Mouse (Mus musculus) effector memory CD4-positive, alpha-beta T cell, adult 7 months (primary cell): ENCODE results near the gene Olfr715. TPM values are rescaled to one million over a fixed set of nuclear protein-coding genes. Genes with fewer than 3 reads are reported as not detected.

Experiments
- polyA plus RNA-seq: library from polyadenylated mRNA; unstranded; fragments of 100-300 nt; shearing (Covaris generic); gene quantifications from one replicate; pipeline ENCODE4 v1.2.1, GENCODE M21; 2017

Gene Olfr715
- not detected for polyA plus RNA-seq

DNA sequence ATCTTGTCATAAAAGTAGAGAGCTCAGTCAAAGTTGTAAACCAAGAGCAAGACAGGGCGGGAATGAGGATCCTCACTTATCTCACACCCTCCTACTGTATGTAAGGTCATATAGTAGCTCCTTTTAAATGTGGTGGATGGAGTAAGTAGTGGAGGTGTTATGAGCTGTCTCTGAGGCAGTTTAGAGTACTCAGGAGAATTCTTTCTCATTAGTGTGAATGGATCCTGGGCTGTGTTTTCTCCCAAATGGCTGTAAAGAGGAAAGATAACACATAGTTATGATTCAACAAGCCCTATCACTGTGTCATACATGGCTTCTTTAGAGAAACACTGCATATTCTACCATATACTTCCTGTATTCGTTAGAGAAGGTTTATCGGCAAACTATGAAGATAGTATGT is at the start of gene Olfr715:
TSS of gene Olfr715 (minus strand) at position 101 of the 400 bp plus-strand sequence.

DNA sequence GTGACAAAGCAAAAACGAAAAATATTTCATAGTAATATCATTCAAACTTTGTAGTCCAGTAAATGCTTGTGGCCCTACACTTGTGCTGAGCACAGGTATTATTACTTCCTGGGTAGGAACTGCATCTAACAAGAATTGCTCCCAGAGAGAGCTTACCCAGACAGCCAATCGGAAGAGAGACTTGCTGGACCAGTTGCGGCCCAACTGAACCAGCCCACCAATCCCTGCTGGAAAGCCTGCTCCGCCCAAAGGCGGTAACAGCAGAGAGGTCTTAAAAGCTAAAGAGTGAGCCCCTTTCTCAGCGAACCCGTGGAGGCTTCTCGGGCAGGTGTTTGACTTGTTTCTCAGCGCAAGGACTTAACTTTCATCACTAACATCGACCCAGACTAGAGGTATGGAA is 35.8 kb upstream of the Olfr715 start, which contains the start of gene Nlrp14:
TSS of gene Nlrp14 (plus strand) at position 301 of the 400 bp plus-strand sequence.

DNA sequence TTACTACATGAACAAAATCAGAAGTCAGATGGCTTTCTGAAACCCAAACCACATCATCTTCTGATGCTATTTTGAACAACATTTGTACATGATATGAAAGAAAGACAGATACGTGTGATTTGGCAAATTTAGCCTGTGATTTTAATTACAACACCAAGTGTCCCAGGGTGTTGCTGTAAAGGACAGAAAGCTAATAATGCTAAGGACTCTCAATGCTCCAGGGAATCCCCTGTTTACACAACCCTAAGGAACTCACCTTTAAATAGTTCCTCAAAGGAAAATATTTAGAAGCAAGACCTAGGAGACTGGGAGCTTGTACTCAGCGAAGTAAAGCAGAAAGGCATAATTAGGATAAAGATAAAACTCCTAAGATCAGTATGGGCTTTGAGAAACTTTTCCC is 7.1 kb upstream of the Olfr715 start, which contains the start of gene Olfr716:
TSS of gene Olfr716 (plus strand) at position 301 of the 400 bp plus-strand sequence.

DNA sequence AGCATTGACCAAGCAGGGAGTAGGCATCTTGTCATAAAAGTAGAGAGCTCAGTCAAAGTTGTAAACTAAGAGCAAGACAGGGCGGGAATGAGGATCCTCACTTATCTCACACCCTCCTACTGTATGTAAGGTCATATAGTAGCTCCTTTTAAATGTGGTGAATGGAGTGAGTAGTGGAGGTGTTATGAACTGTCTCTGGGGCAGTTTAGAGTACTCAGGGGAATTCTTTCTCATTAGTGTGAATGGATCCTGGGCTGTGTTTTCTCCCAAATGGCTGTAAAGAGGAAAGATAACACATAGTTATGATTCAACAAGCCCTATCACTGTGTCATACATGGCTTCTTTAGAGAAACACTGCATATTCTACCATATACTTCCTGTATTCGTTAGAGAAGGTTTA is 20.6 kb downstream of the Olfr715 start, which contains the start of gene Olfr715b:
TSS of gene Olfr715b (minus strand) at position 101 of the 400 bp plus-strand sequence.

DNA sequence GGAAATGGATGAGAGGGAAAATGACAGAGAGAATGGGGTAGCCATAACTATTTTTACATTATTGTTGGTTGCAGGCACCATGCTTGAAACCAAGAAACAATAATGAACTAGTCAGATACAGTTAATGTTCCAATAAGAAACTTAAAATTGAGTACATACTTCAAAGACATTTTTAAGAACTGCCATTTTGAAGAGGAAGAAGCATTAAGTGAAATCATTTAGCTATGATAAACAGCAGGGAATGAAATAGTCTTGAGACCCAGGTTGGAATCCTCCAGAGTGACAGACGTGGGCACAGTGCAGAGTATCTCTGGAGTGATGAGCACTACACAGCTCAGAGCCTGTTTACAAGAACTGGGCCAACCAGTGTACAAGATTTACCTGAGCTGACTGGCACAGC is 38.0 kb downstream of the Olfr715 start, which contains the start of gene Olfr17:
TSS of gene Olfr17 (plus strand) at position 301 of the 400 bp plus-strand sequence.

Other genes with a start within 250 kb of the Olfr715 start
- gene Olfr706, start 242.9 kb downstream of the Olfr715 start, polyA plus RNA-seq, result not detected
- not detected for gene Olfr707, start 229.8 kb downstream of the Olfr715 start, polyA plus RNA-seq
- gene Olfr1532-ps1, start 223.1 kb downstream of the Olfr715 start, polyA plus RNA-seq, result not detected
- gene Olfr709-ps1, start 198.9 kb downstream of the Olfr715 start, polyA plus RNA-seq, result not detected
- not detected for gene Olfr710, start 182.8 kb downstream of the Olfr715 start, polyA plus RNA-seq
- 0.07 TPM for gene Olfr6, start 167.1 kb downstream of the Olfr715 start, polyA plus RNA-seq
- gene Olfr711, start 155.6 kb downstream of the Olfr715 start, polyA plus RNA-seq, result not detected
- gene Olfr2, start 125.0 kb downstream of the Olfr715 start, polyA plus RNA-seq, result not detected
- not detected for gene Olfr713, start 99.9 kb downstream of the Olfr715 start, polyA plus RNA-seq
- not detected for gene Olfr714, start 60.1 kb downstream of the Olfr715 start, polyA plus RNA-seq
- not detected for gene Olfr17, start 37.9 kb downstream of the Olfr715 start, polyA plus RNA-seq
- not detected for gene Olfr715b, start 20.7 kb downstream of the Olfr715 start, polyA plus RNA-seq
- gene Olfr716, start 7.2 kb upstream of the Olfr715 start, polyA plus RNA-seq, result 0.23 TPM
- gene Nlrp14, start 35.9 kb upstream of the Olfr715 start, polyA plus RNA-seq, result not detected
- gene Rbmxl2, start 78.4 kb upstream of the Olfr715 start, polyA plus RNA-seq, result not detected
- not detected for gene Syt9, start 239.6 kb upstream of the Olfr715 start, polyA plus RNA-seq